Mouse (Mus musculus) monocyte, adult 5-6 weeks (primary cell): ENCODE results near the gene Cd3e. TPM values are rescaled to one million over a fixed set of nuclear protein-coding genes. Genes with fewer than 3 reads are reported as not detected.

Experiments used
- ATAC-seq: fragments of 153-309, 156-312 bp; replicated peaks from 2 replicates; pipeline ENCODE4 v1.8.0; 2017; ENCODE audit warnings: mild to moderate bottlenecking; ENCODE audit not compliant: low TSS enrichment, insufficient number of reproducible peaks, severe bottlenecking, poor library complexity, low FRiP score
- total RNA-seq: library from RNA; stranded (forward); fragments of 200-1000, 200-491, 200-594 nt; gene quantifications from 3 replicates; pipeline ENCODE4 v1.2.3, GENCODE M21; 2017

Cd3e gene
- total RNA-seq, 1 experiment from 2014 or later: 0.76 TPM

- ATAC-seq: no peak
Measured at GRCm38 (mm10) chr9:45023638-45024037, 14.2 kb upstream of the Cd3e start.

GRCm38 (mm10) chr9:45022800-45023199, 13.4 kb upstream of the Cd3e start:
- ATAC-seq: peak; percentile 89

GRCm38 (mm10) chr9:45018031-45018430, 8.6 kb upstream of the Cd3e start:
- ATAC-seq: no peak

GRCm38 (mm10) chr9:45015841-45016240, 6.4 kb upstream of the Cd3e start:
- ATAC-seq: no peak

- ATAC-seq: no peak
Measured at GRCm38 (mm10) chr9:45014879-45015278, 5.5 kb upstream of the Cd3e start.

- no peak for ATAC-seq
Measured at GRCm38 (mm10) chr9:45011291-45011690, 1.9 kb upstream of the Cd3e start.

- ATAC-seq: no peak
Measured at GRCm38 (mm10) chr9:45010461-45010860, 1.0 kb upstream of the Cd3e start.

- ATAC-seq: no peak
Measured at GRCm38 (mm10) chr9:45008342-45008741, 1.1 kb downstream of the Cd3e start.

- ATAC-seq: no peak
Measured at GRCm38 (mm10) chr9:45007404-45007803, 2.0 kb downstream of the Cd3e start.

GRCm38 (mm10) chr9:45000249-45000648, 9.2 kb downstream of the Cd3e start:
- no peak for ATAC-seq

- ATAC-seq: no peak
Measured at GRCm38 (mm10) chr9:44999776-45000175, 9.7 kb downstream of the Cd3e start.

- no peak for ATAC-seq
Measured at GRCm38 (mm10) chr9:44999171-44999570, 10.3 kb downstream of the Cd3e start.

- ATAC-seq: 0 out of 2 replicates have a peak, but pooled peaks have one; percentile 31
Measured at GRCm38 (mm10) chr9:44998138-44998537, 11.3 kb downstream of the Cd3e start.

GRCm38 (mm10) chr9:44996590-44996989, 12.8 kb downstream of the Cd3e start:
- no peak for ATAC-seq

GRCm38 (mm10) chr9:44994962-44995361, 14.5 kb downstream of the Cd3e start:
- no peak for ATAC-seq

GRCm38 (mm10) chr9:44993268-44993667, 16.2 kb downstream of the Cd3e start:
- ATAC-seq: no peak

GRCm38 (mm10) chr9:44992271-44992670, 17.2 kb downstream of the Cd3e start:
- ATAC-seq: no peak

GRCm38 (mm10) chr9:44991821-44992220, 17.6 kb downstream of the Cd3e start:
- no peak for ATAC-seq

- 0 out of 2 replicates have a peak, but pooled peaks have one; percentile 10 for ATAC-seq
Measured at GRCm38 (mm10) chr9:44986976-44987375, 22.5 kb downstream of the Cd3e start.

- ATAC-seq: peak; percentile 98
Measured at GRCm38 (mm10) chr9:44986242-44986781, 23.1 kb downstream of the Cd3e start.

GRCm38 (mm10) chr9:44985721-44986161, 23.7 kb downstream of the Cd3e start:
- 0 out of 2 replicates have a peak, but pooled peaks have one; percentile 7 for ATAC-seq
